8 mouse cellular contexts compared by ENCODE assay signal in genomic region chr9:56928041-56928811, GRCm38 (mm10). TPM values are rescaled to one million over a fixed set of nuclear protein-coding genes. Genes with fewer than 3 reads are reported as not detected.
DNase-seq lines count a peak whose midpoint lies in the region; ATAC-seq lines count a peak whose summit lies in the region.

Snx33 (minus strand) TSS chr9:56928371.

- no peaks in the 10 kb centered on the region for H3K36me3 ChIP-seq in forebrain, embryonic 12.5 days (replicated peaks)
- H3K36me3 ChIP-seq in heart, embryonic 16.5 days (ENCODE audit: control insufficient read depth, insufficient read depth), result no peaks in the 10 kb centered on the region
- no peaks in the 10 kb centered on the region for H3K36me3 ChIP-seq in liver, embryonic 15.5 days (replicated peaks)
- H3K36me3 ChIP-seq in neural tube, embryonic 11.5 days (ENCODE audit: control insufficient read depth, insufficient read depth, low read length), result no peaks in the 10 kb centered on the region
- H3K36me3 ChIP-seq in stomach, embryonic 16.5 days (ENCODE audit: control insufficient read depth, insufficient read depth, low read length), result no peaks in the 10 kb centered on the region

- H3K27me3 ChIP-seq in forebrain, embryonic 12.5 days, result peaks cover 13% of the 10 kb centered on the region; the same call in 1 of the 2 replicates
- no peaks in the 10 kb centered on the region; the same call in 1 of the 2 replicates for H3K27me3 ChIP-seq in heart, embryonic 16.5 days (ENCODE audit: control insufficient read depth, insufficient read depth, low read length)
- peaks cover 54% of the 10 kb centered on the region for H3K27me3 ChIP-seq in liver, embryonic 15.5 days
- no peaks in the 10 kb centered on the region for H3K27me3 ChIP-seq in neural tube, embryonic 11.5 days (ENCODE audit: control insufficient read depth, insufficient read depth, low read length)
- H3K27me3 ChIP-seq in stomach, embryonic 16.5 days (ENCODE audit: control insufficient read depth, insufficient read depth, low read length), result no peaks in the 10 kb centered on the region; the same call in 1 of the 2 replicates

- peak within 1 kb of the TSS; percentile 86 for H3K27ac ChIP-seq in forebrain, embryonic 12.5 days
- H3K27ac ChIP-seq in heart, embryonic 16.5 days (ENCODE audit: low read length), result peak within 1 kb of the TSS; percentile 88
- peak within 1 kb of the TSS; percentile 73 for H3K27ac ChIP-seq in liver, embryonic 15.5 days (replicated peaks)
- H3K27ac ChIP-seq in neural tube, embryonic 11.5 days (ENCODE audit: low read depth, low read length), result peak within 1 kb of the TSS; percentile 65
- peak within 1 kb of the TSS; percentile 97 for H3K27ac ChIP-seq in stomach, embryonic 16.5 days (ENCODE audit: low read length)

- H3K9ac ChIP-seq in forebrain, embryonic 12.5 days, result peak within 1 kb of the TSS; percentile 71
- H3K9ac ChIP-seq in heart, embryonic 16.5 days (ENCODE audit: low read length), result peak within 1 kb of the TSS; percentile 80
- peak within 1 kb of the TSS; percentile 66 for H3K9ac ChIP-seq in liver, embryonic 15.5 days
- peak within 1 kb of the TSS; percentile 62 for H3K9ac ChIP-seq in neural tube, embryonic 11.5 days (ENCODE audit: low read length)
- H3K9ac ChIP-seq in stomach, embryonic 16.5 days (ENCODE audit: low read length), result peak within 1 kb of the TSS; percentile 84

- peak; percentile 63 to 75 for DNase-seq in CD8-positive naive resting alpha-beta T cell, adult 2 months (ENCODE audit: low read depth in 2 of 2, low spot score in 2 of 2)
- DNase-seq in c-Kit-positive CD71-positive TER-119-positive erythroid progenitor cells, embryonic 14.5 days (ENCODE audit: low spot score), result peak; percentile 60
- DNase-seq in kidney, postnatal 36 days, result peak; percentile 97 to 98
- DNase-seq in neural tube, embryonic 11.5 days (ENCODE audit: low spot score), result peak; percentile 92

- under 1% methylated on average over 50 of the region's 50 CpGs for WGBS in forebrain, embryonic 12.5 days
- WGBS in heart, embryonic 16.5 days, result under 1% methylated on average over 50 of the region's 50 CpGs
- under 1% methylated on average over 49 of the region's 50 CpGs for WGBS in liver, embryonic 15.5 days (ENCODE audit: insufficient replicate concordance)
- WGBS in neural tube, embryonic 11.5 days, result under 1% methylated on average over 49 of the region's 50 CpGs
- WGBS in stomach, embryonic 16.5 days, result under 1% methylated on average over 50 of the region's 50 CpGs

- peak; percentile 87 for ATAC-seq in forebrain, embryonic 12.5 days (ENCODE audit: low FRiP score)
- peak; percentile 68 for ATAC-seq in heart, embryonic 16.5 days (replicated peaks; ENCODE audit: extremely low read depth, insufficient read depth, low FRiP score)
- peak; percentile 65 for ATAC-seq in liver, embryonic 15.5 days (ENCODE audit: insufficient read depth)
- peak; percentile 87 for ATAC-seq in neural tube, embryonic 11.5 days (ENCODE audit: insufficient read depth, low FRiP score, low TSS enrichment)
- ATAC-seq in stomach, embryonic 16.5 days (ENCODE audit: insufficient read depth, low FRiP score), result peak; percentile 84

- peak within 1 kb of the TSS; percentile 72 for H3K4me2 ChIP-seq in forebrain, embryonic 12.5 days
- H3K4me2 ChIP-seq in heart, embryonic 16.5 days (ENCODE audit: low read depth, low read length), result peak within 1 kb of the TSS; percentile 72
- H3K4me2 ChIP-seq in liver, embryonic 15.5 days, result peak within 1 kb of the TSS; percentile 87
- H3K4me2 ChIP-seq in neural tube, embryonic 11.5 days (ENCODE audit: low read depth), result peak within 1 kb of the TSS; percentile 82
- peak within 1 kb of the TSS; percentile 89 for H3K4me2 ChIP-seq in stomach, embryonic 16.5 days (ENCODE audit: low read depth, low read length)

- peak within 1 kb of the TSS; percentile 55 for H3K4me3 ChIP-seq in forebrain, embryonic 12.5 days (replicated peaks)
- peak within 1 kb of the TSS; percentile 60 for H3K4me3 ChIP-seq in heart, embryonic 16.5 days (ENCODE audit: low read length)
- peak within 1 kb of the TSS; percentile 67 for H3K4me3 ChIP-seq in liver, embryonic 15.5 days (replicated peaks)
- peak within 1 kb of the TSS; percentile 44 for H3K4me3 ChIP-seq in neural tube, embryonic 11.5 days (ENCODE audit: low read depth, low read length)
- H3K4me3 ChIP-seq in stomach, embryonic 16.5 days (replicated peaks; ENCODE audit: low read length), result peak within 1 kb of the TSS; percentile 73

- H3K4me1 ChIP-seq in forebrain, embryonic 12.5 days, result peaks cover 48% of the 10 kb centered on the region
- H3K4me1 ChIP-seq in heart, embryonic 16.5 days (ENCODE audit: control insufficient read depth, insufficient read depth, low read length), result peaks cover 36% of the 10 kb centered on the region
- H3K4me1 ChIP-seq in liver, embryonic 15.5 days (replicated peaks), result peaks cover 45% of the 10 kb centered on the region
- peaks cover 31% of the 10 kb centered on the region for H3K4me1 ChIP-seq in neural tube, embryonic 11.5 days (ENCODE audit: control insufficient read depth, insufficient read depth, low read length)
- peaks cover 37% of the 10 kb centered on the region for H3K4me1 ChIP-seq in stomach, embryonic 16.5 days (ENCODE audit: control insufficient read depth, insufficient read depth, low read length)

- no peaks in the 10 kb centered on the region for H3K9me3 ChIP-seq in forebrain, embryonic 12.5 days
- no peaks in the 10 kb centered on the region for H3K9me3 ChIP-seq in heart, embryonic 16.5 days (replicated peaks; ENCODE audit: control insufficient read depth, low read length)
- no peaks in the 10 kb centered on the region for H3K9me3 ChIP-seq in liver, embryonic 15.5 days (replicated peaks)
- no peaks in the 10 kb centered on the region for H3K9me3 ChIP-seq in neural tube, embryonic 11.5 days (ENCODE audit: control insufficient read depth, low read length)
- H3K9me3 ChIP-seq in stomach, embryonic 16.5 days (replicated peaks; ENCODE audit: control insufficient read depth, low read length), result no peaks in the 10 kb centered on the region

RNA-seq across cellular contexts. Expression of gene Snx33, which starts in this region (rescaled TPM):
- polyA plus RNA-seq in forebrain, embryonic 12.5 days (2016; fragmentation: Nextera tagmentation; extraction: Ambion mirVana), result 6.0 and 6.2 TPM in 2 replicates
- polyA plus RNA-seq in heart, embryonic 16.5 days (2015; fragmentation: Nextera tagmentation; extraction: Ambion mirVana), result 7.5 and 8.2 TPM in 2 replicates
- 1.3 and 1.6 TPM in 2 replicates for polyA plus RNA-seq in liver, embryonic 15.5 days (2015; fragmentation: Nextera tagmentation; extraction: Ambion mirVana)
- 4.3 and 6.5 TPM in 2 replicates for polyA plus RNA-seq in neural tube, embryonic 11.5 days (2014; fragmentation: Nextera tagmentation; extraction: Ambion mirVana)
- 12.9 and 13.1 TPM in 2 replicates for polyA plus RNA-seq in stomach, embryonic 16.5 days (2015; fragmentation: Nextera tagmentation; extraction: Ambion mirVana)

Comparison
In these comparisons a context has a peak if more than half of its experiments do, and no peak if none do; other contexts are left out.
1. Peak in every context shown above with its lines: DNase-seq, ATAC-seq, H3K4me3 ChIP-seq and H3K27ac ChIP-seq.